Mouse (Mus musculus): ENCODE data around the gene Cryz. TPM values are rescaled to one million over a fixed set of nuclear protein-coding genes. Genes with fewer than 3 reads are reported as not detected.

Cryz gene
- total and polyA plus RNA-seq, 3 experiments = 10.7 to 21.6 TPM; not detected in 1

GRCm38 (mm10) chr3:154594156-154594555 is 2.4 kb upstream of the Cryz start:
- Histone ChIP-seq H3K4me1 (ENCODE audit: control insufficient read depth in 1 of 2, insufficient read depth in 2 of 2, low read length in 2 of 2) (peaks cover 0 to 6% of the 10 kb centered on the region in 2 experiments; a peak in 3 of 4 replicates), H3K9me3 (replicated peaks; ENCODE audit: insufficient read depth, low read length) (no peaks in the 10 kb centered on the region), H3K27ac (ENCODE audit: control insufficient read depth, low read depth, low read length) (no peak overlapping the region), H3K4me3 (ENCODE audit: control insufficient read depth in 1 of 2, insufficient read depth in 1 of 2, low read depth in 2 of 2, low read length in 2 of 2) (no peak overlapping the region), H3K36me3 (ENCODE audit: control insufficient read depth in 1 of 2, insufficient read depth in 2 of 2, low read length in 2 of 2) (peaks cover 0 to 14% of the 10 kb centered on the region in 2 experiments; a peak in 2 of 4 replicates), H3K27me3 (ENCODE audit: control insufficient read depth in 1 of 2, insufficient read depth in 2 of 2, low read length in 2 of 2) (no peaks in the 10 kb centered on the region), H3K79me2 (ENCODE audit: control insufficient read depth, insufficient read depth, low read length, poor library complexity) (peaks cover 7% of the 10 kb centered on the region), H3K9ac (ENCODE audit: control insufficient read depth, low read depth, low read length, poor library complexity, severe bottlenecking) (no peak overlapping the region)
- no peak for TF ChIP-seq TBP (IDR thresholded peaks at IDR 0.05; ENCODE audit: low read depth, low read length)
- TF ChIP-seq ZMIZ1 (IDR thresholded peaks at IDR 0.05; ENCODE audit: low read depth, low read length) = no peak
- TF ChIP-seq HCFC1 (IDR thresholded peaks at IDR 0.05; ENCODE audit: low read depth, low read length) = no peak
- DNase-seq (ENCODE audit: low read depth, low spot score) = no peak

GRCm38 (mm10) chr3:154596934-154597554 is 533 bp downstream of the Cryz start, which contains the start of gene Tyw3:
Tyw3 (minus strand) TSS chr3:154597104.
- peak within 1 kb of the TSS; percentile 73 for H3K27ac ChIP-seq (ENCODE audit: control insufficient read depth, low read depth, low read length)
- DNase-seq (ENCODE audit: low read depth, low spot score) = peak; percentile 95
- no peaks in the 10 kb centered on the region for H3K27me3 ChIP-seq (ENCODE audit: control insufficient read depth in 1 of 2, insufficient read depth in 2 of 2, low read length in 2 of 2)
- H3K4me3 ChIP-seq (ENCODE audit: control insufficient read depth in 1 of 2, insufficient read depth in 1 of 2, low read depth in 2 of 2, low read length in 2 of 2) = peak within 1 kb of the TSS; percentile 82 to 91
- H3K9ac ChIP-seq (ENCODE audit: control insufficient read depth, low read depth, low read length, poor library complexity, severe bottlenecking) = peak within 1 kb of the TSS; percentile 89
- H3K36me3 ChIP-seq (ENCODE audit: control insufficient read depth in 1 of 2, insufficient read depth in 2 of 2, low read length in 2 of 2) = peaks cover 0 to 15% of the 10 kb centered on the region in 2 experiments; a peak in 2 of 4 replicates
- peaks cover 0 to 6% of the 10 kb centered on the region in 2 experiments; a peak in 3 of 4 replicates for H3K4me1 ChIP-seq (ENCODE audit: control insufficient read depth in 1 of 2, insufficient read depth in 2 of 2, low read length in 2 of 2)
- peaks cover 7% of the 10 kb centered on the region for H3K79me2 ChIP-seq (ENCODE audit: control insufficient read depth, insufficient read depth, low read length, poor library complexity)
- H3K9me3 ChIP-seq (replicated peaks; ENCODE audit: insufficient read depth, low read length) = no peaks in the 10 kb centered on the region
- TF ChIP-seq EP300 (IDR thresholded peaks at IDR 0.05; ENCODE audit: low read depth in 1 of 2, low read length in 2 of 2) (0 out of 4 replicates have a peak, but pooled peaks of 1 of the 2 experiments have one; percentile 18), POLR2AphosphoS2 (IDR thresholded peaks at IDR 0.05; ENCODE audit: low read length) (no peak), TAL1 (IDR thresholded peaks at IDR 0.05; ENCODE audit: low read length) (no peak), NELFE (IDR thresholded peaks at IDR 0.05; ENCODE audit: low read depth, low read length) (peak; percentile 48), RAD21 (IDR thresholded peaks at IDR 0.05; ENCODE audit: low read depth, low read length) (no peak), ZMIZ1 (IDR thresholded peaks at IDR 0.05; ENCODE audit: low read depth, low read length) (0 out of 2 replicates have a peak, but pooled peaks have one; percentile 7), CTCF (IDR thresholded peaks at IDR 0.05 in 2 of 3, conservative IDR thresholded peaks at IDR 0.05 in 1 of 3; ENCODE audit: control insufficient read depth in 1 of 3, insufficient read depth in 1 of 3, low read depth in 2 of 3, low read length in 3 of 3, poor library complexity in 1 of 3, severe bottlenecking in 1 of 3) (peak in 1 of 3 experiments; percentile 21; a peak in 2 of 6 replicates), SIN3A (IDR thresholded peaks at IDR 0.05; ENCODE audit: low read length) (peak; percentile 83), RCOR1 (IDR thresholded peaks at IDR 0.05; ENCODE audit: low read depth, low read length) (no peak), TCF12 (IDR thresholded peaks at IDR 0.05; ENCODE audit: low read depth, low read length) (peak; percentile 68), CHD2 (IDR thresholded peaks at IDR 0.05; ENCODE audit: low read length) (no peak), SMC3 (IDR thresholded peaks at IDR 0.05; ENCODE audit: low read depth, low read length) (no peak; the same call in 1 of the 2 replicates), CHD1 (IDR thresholded peaks at IDR 0.05; ENCODE audit: low read depth, low read length) (no peak; the same call in 1 of the 2 replicates), UBTF (IDR thresholded peaks at IDR 0.05; ENCODE audit: borderline replicate concordance, insufficient read depth, low read depth, low read length) (0 out of 2 replicates have a peak, but pooled peaks have one; percentile 15), ELF1 (IDR thresholded peaks at IDR 0.05; ENCODE audit: low read depth, low read length) (0 out of 2 replicates have a peak, but pooled peaks have one; percentile 10), NRF1 (IDR thresholded peaks at IDR 0.05; ENCODE audit: insufficient read depth, low read depth, low read length, poor library complexity, severe bottlenecking) (0 out of 2 replicates have a peak, but pooled peaks have one; percentile 12), MXI1 (IDR thresholded peaks at IDR 0.05; ENCODE audit: low read depth, low read length) (peak; percentile 88), MAX (IDR thresholded peaks at IDR 0.05; ENCODE audit: low read length) (peak; percentile 49; the same call in 1 of the 2 replicates), TBP (IDR thresholded peaks at IDR 0.05; ENCODE audit: low read depth, low read length) (peak; percentile 64; the same call in 1 of the 2 replicates), ETS1 (IDR thresholded peaks at IDR 0.05; ENCODE audit: low read depth, low read length) (no peak), HCFC1 (IDR thresholded peaks at IDR 0.05; ENCODE audit: low read depth, low read length) (peak; percentile 93), MAZ (IDR thresholded peaks at IDR 0.05; ENCODE audit: low read depth, low read length) (peak; percentile 44; the same call in 1 of the 2 replicates), POLR2AphosphoS5 (IDR thresholded peaks at IDR 0.05; ENCODE audit: borderline replicate concordance, low read depth, low read length) (no peak), MYC (IDR thresholded peaks at IDR 0.05; ENCODE audit: low read depth, low read length) (peak; percentile 66; the same call in 1 of the 2 replicates), JUND (IDR thresholded peaks at IDR 0.05; ENCODE audit: low read depth, low read length) (no peak), BHLHE40 (IDR thresholded peaks at IDR 0.05; ENCODE audit: borderline replicate concordance, low read depth, low read length) (no peak), GABPA (IDR thresholded peaks at IDR 0.05; ENCODE audit: low read depth, low read length) (no peak), MAFK (IDR thresholded peaks at IDR 0.05; ENCODE audit: borderline replicate concordance, low read depth, low read length) (no peak), ZC3H11A (IDR thresholded peaks at IDR 0.05; ENCODE audit: low read depth, low read length) (no peak)

Measured in MEL (cell line).